Mouse (Mus musculus) granulocyte monocyte progenitor cell, adult 5-6 weeks (primary cell): ENCODE measurements around the gene Rbms3. TPM values are rescaled to one million over a fixed set of nuclear protein-coding genes. Genes with fewer than 3 reads are reported as not detected.
A peak's percentile ranks its signal among the peaks of the same experiment; 100 is the strongest.

Source experiments
- ATAC-seq: replicated peaks from 2 replicates; pipeline ENCODE4 v1.8.0; 2016; ENCODE audit warnings: mild to moderate bottlenecking, moderate TSS enrichment, inconsistent platforms; ENCODE audit not compliant: poor library complexity, severe bottlenecking
- total RNA-seq, 2 experiments: library from RNA; stranded (forward) in 1 of 2; stranded (reverse) in 1 of 2; fragments of 200-712, 200-1000 nt in 1 of 2; fragments of >200 nt in 1 of 2; fragmentation: Nextera tagmentation in 1 of 2; gene quantifications; 2 replicates each; pipeline ENCODE4 v1.2.3; 2014 to 2017

The Rbms3 gene
- total RNA-seq, 2 experiments from 2014 or later, result not detected

- ATAC-seq, result peak; percentile 70
These were observed 495.7 kb downstream of the Rbms3 start for GRCm38 (mm10) chr9:117134043-117134442.

- no peak for ATAC-seq
These were observed 502.9 kb downstream of the Rbms3 start for GRCm38 (mm10) chr9:117126816-117127215.

- no peak for ATAC-seq
These were observed 503.9 kb downstream of the Rbms3 start for GRCm38 (mm10) chr9:117125844-117126243.

GRCm38 (mm10) chr9:117121572-117121971 lies 508.1 kb downstream of the Rbms3 start:
- ATAC-seq, result no peak

GRCm38 (mm10) chr9:117117181-117117729 lies 512.5 kb downstream of the Rbms3 start:
- ATAC-seq, result no peak

- no peak for ATAC-seq
These were observed 514.1 kb downstream of the Rbms3 start for GRCm38 (mm10) chr9:117115609-117116008.

- ATAC-seq, result no peak
These were observed 516.1 kb downstream of the Rbms3 start for GRCm38 (mm10) chr9:117113592-117113991.

GRCm38 (mm10) chr9:117107926-117108325 lies 521.8 kb downstream of the Rbms3 start:
- no peak for ATAC-seq

- ATAC-seq, result no peak
These were observed 527.3 kb downstream of the Rbms3 start for GRCm38 (mm10) chr9:117102198-117102930.

GRCm38 (mm10) chr9:117100181-117100580 lies 529.5 kb downstream of the Rbms3 start:
- no peak for ATAC-seq

- ATAC-seq, result no peak
These were observed 536.2 kb downstream of the Rbms3 start for GRCm38 (mm10) chr9:117093551-117093950.

- no peak for ATAC-seq
These were observed 537.5 kb downstream of the Rbms3 start for GRCm38 (mm10) chr9:117092177-117092555.

- ATAC-seq, result no peak
These were observed 538.2 kb downstream of the Rbms3 start for GRCm38 (mm10) chr9:117091253-117092176.

GRCm38 (mm10) chr9:117089409-117090147 lies 540.1 kb downstream of the Rbms3 start:
- ATAC-seq, result no peak

GRCm38 (mm10) chr9:117088309-117088708 lies 541.4 kb downstream of the Rbms3 start:
- no peak for ATAC-seq

GRCm38 (mm10) chr9:117085706-117086105 lies 544.0 kb downstream of the Rbms3 start:
- ATAC-seq, result no peak

GRCm38 (mm10) chr9:117084471-117084870 lies 545.2 kb downstream of the Rbms3 start:
- ATAC-seq, result no peak

- ATAC-seq, result no peak
These were observed 550.2 kb downstream of the Rbms3 start for GRCm38 (mm10) chr9:117079471-117079870.

GRCm38 (mm10) chr9:117077548-117077947 lies 552.2 kb downstream of the Rbms3 start:
- ATAC-seq, result no peak

GRCm38 (mm10) chr9:117076785-117077184 lies 552.9 kb downstream of the Rbms3 start:
- ATAC-seq, result peak; percentile 48; the same call in 1 of the 2 replicates
